Mouse (Mus musculus) c-Kit-positive CD71-negative TER-119-negative erythroid progenitor cells, embryonic 14.5 days (primary cell): Measurements from ENCODE around the gene Fbxl4.
A peak's percentile ranks its signal among the peaks of the same experiment; 100 is the strongest.
"Not testable (repeated sequence)": the region's sequence is repeated elsewhere in the genome, so short reads cannot be mapped to it uniquely, and the experiment has no call there.

ENCODE experiments used
- DNase-seq: peaks from one replicate; pipeline ENCODE4 v3.0.0-alpha.2; 2013; ENCODE audit warnings: low read depth

Fbxl4 gene

DNA sequence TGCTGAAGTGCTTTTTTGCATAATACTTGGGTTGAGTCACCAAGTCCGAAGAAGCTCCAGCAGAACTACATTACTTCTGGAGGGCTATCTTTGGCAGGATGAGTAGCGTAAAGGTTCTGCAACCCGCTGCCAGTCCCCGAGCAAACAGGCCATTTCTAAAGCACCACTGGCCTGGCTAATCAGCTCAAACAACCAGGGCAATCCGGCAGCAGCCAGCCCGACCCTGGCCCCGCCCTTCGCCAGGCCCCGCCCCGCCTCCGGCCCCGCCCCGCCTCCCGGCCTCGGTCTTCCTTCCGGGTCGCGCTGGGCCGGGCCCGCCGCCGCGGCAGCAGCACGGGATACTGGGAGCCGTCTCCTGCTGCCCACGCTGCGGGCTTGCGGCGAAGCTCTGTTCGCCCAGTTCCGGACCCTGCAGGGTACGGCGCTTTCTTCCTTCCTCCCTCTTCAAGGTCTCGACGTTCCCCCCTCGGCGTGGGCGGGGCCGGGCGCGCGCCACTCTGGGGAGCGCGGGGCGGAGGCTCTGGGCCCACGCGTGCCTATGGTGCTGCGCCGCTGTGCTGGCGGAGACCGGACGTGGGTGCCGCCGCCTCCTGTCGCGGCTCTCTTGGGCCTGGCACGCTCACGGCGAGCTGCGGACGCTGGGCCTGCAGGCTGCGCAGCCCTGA, at the start of gene Fbxl4:
Gene Fbxl4, plus strand, starts transcription at position 278 of the 665 bp plus-strand sequence.
- DNase-seq: peak; percentile 39

DNA sequence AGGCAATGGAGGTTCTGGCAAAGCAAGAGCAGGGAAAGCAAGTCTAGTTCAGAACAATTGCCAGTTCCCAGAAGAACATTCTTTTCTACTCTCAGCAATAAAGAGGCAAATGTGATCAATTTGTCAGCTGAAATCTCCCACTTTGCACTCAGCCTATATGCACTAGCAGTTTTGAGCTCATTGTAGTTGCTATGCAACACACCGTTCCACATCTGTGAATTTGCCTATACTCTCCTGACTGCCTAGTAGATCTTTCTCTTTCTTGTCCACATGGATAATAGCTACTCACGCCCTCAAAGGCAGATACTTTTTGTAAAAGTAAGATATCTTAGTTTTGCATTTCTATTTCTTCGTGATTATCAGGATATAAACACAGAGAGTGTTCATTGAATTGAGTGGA, 42.8 kb upstream of the Fbxl4 start:
- no peak for DNase-seq

DNA sequence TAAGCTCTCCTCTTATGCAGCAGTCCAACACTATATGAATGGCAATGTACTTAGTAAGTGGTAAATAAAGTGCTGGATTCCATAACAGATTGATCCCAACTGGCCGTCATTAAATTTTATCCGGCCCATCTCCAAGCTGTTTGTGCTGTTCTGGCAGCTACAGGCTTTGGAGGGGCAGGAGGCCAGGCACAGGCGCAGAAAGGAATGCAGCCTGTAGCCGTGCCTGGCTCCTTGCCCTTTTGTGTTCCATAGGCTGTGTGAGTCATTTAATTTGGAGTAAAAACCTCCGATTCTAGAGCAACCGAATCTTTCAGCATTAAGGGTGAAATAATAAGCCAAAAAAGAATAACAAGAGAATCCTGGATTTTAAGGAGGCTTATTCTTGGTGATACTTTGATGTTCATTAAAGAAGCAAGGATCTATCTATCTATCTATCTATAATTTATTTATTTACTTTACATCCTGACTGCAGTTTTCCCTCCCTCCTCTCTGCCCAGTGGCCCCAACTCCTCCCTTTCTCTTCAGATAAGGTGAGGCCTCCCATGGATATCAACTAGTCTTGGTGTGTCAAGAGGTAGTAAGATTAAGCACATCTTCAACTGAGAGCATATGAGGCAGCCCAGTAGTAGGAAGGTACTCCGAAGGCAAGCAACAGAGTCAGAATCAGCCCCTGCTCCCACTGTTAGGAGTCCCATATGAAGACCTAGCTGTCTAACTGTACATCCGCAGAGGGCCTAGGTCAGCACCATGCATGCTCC, 14.3 kb upstream of the Fbxl4 start:
- no peak for DNase-seq

DNA sequence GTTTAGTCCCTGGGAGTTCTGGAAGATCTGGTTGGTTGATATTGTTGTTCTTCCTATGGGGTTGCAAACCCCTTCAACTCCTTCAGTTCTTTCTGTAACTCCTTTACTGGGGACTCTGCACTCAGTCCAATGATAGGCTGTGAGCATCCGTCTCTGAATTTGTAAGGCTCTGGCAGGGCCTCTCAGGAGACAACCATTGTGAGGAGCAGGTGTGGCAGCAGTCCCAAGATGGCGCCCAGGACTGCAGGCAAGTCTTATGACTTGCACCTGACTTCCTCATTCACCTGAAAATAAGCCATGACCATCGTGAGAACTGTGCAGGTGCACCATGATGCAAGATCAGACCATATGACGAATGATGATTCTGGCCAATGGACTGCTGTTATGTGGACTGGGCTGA, 8.3 kb upstream of the Fbxl4 start:
- DNase-seq: not testable (repeated sequence)

DNA sequence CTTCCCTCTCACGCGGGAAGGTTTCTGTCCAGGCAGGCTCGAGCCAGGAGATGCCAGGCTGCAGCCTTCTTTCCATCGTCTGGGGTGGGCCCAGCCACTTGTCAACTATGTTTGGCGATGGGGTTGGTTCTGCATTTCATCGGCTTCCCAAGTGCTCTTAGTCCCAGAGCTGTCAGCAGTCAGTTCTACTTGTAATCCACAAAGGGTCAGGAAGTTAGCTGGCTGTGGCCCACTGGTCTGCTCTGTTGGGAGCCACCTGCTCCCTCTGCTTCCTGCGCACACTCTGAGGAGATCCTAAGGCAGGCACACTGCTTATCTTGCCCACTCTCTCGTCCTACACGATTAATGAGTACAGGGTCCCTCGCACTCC, 573 bp downstream of the Fbxl4 start:
- DNase-seq: peak; percentile 22

DNA sequence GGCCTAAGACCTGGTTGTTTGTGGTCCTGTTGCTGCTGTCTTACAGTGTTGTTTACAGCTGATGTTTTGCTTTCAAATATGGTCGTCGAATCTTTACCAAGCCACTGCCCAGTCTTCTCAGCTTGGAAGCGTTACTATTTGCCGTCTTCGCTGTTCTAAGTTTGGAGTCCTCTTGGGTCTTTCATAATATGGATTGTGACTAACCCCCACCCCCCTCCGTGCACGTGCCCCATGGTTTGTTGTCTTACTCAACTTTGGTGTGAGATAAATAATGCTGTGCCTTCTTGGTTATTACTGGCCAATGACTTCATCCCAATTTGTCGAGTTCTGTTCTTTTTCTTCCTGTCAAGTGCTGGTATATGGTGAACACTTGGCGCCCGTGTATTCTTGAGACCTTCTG, 1.1 kb downstream of the Fbxl4 start:
- DNase-seq: no peak

DNA sequence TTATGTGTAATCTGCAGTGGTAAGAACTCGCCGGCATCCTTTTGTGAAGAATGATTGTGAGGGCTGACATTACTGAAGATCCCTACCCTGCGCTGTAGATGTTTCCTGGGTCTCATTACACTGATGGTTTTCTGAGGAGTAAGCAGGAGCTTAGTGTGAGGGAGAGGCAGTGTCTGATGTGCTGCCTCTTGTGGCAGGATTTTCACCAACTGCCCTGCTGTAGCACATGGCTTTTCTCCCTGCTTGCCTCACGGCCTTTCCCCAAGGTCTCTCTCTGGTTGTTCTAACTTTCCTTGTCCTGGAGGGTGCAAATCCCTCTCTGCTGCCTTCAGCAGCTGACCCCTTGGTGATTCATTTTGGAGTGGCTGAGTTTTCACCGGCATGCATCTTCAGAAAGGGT, 10.0 kb downstream of the Fbxl4 start:
- DNase-seq: no peak

DNA sequence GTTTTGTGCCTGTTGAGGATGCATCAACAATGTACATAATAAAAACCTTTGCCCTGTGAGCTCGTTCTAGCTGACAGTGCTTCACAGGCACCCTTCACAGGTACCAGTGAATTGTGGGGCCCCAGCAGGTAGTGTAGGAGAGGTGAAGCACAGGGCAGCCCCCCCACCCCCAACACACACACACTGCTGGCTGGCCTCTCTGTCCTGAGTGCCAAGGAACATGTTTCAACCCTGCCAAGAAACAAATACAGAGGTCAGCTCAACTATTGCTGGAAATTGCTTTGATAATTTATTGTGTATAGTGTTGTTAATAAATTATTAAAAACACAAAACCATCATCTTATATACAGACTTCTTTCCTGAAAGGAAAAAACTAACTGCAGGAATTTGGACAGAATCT, 21.2 kb downstream of the Fbxl4 start:
- no peak for DNase-seq

DNA sequence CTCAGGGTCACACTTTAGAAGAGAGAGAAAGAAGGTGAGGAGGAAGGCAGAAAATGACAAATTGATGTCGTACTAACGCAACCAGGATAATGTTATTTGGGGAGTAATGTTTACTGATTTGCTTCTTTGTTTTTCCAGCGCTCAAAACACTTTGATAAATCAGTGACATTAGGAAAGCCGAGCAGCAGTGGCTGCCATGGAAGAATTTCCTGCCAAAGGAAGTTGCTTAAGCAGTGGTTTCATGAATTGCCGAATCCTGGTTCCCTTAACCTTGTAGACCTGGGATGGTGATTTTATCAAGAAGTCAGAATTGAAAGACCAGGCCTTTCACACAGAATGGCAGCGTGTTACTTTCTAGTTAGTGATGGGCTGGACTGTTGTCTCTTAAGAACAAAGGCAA, 23.3 kb downstream of the Fbxl4 start:
- no peak for DNase-seq

DNA sequence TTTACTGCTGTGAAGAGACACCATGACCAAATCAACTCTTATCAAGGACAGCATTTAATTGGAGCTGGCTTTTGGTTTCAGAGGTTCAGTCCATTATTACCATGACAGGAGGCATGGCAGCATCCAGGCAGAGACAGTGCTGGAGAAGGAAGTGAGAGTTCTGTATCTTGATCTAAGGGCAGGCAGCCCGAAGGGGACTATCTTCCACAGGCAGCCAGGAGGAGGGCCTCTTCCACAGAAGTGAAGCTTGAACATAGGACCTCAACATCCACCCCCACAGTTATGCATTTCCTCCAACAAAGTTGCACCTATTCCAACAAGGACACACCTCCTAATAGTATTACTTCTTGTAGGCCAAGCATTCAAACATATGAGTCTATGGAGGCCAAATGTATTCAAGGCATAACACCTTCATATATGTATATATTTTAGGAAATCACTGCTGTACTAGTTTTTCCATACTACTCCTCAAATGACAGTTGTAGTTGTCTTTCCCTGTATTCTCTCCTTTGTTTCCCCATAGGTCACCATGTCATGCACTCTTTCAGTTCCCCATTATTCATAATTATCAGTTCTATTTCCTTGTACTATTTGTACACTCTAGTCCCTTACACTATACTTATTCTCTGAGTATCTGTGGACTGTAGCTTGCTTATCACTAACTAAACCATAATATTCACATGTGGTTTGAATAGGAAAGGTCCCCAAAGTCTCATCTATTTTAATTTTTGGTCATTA, 26.4 kb downstream of the Fbxl4 start:
- DNase-seq: no peak

DNA sequence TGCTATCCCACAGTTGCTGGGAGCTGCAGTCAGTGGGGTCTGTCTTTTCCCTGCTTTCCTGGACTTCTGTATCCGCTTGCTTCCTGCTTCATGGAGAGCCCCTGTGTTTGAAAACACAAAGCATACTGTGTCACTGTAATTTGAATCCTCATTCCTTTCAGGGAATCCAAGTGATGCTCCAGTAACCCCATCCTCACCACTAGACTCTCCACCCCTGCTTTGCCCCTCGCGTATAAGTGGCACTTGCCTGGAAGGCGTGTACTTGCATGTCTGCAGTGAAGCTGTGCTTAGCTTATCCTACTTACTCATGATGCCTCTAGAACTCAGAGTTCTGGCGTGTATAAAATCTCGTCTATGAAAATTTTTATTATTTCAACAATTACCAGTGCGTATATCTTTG, 32.7 kb downstream of the Fbxl4 start:
- DNase-seq: no peak

DNA sequence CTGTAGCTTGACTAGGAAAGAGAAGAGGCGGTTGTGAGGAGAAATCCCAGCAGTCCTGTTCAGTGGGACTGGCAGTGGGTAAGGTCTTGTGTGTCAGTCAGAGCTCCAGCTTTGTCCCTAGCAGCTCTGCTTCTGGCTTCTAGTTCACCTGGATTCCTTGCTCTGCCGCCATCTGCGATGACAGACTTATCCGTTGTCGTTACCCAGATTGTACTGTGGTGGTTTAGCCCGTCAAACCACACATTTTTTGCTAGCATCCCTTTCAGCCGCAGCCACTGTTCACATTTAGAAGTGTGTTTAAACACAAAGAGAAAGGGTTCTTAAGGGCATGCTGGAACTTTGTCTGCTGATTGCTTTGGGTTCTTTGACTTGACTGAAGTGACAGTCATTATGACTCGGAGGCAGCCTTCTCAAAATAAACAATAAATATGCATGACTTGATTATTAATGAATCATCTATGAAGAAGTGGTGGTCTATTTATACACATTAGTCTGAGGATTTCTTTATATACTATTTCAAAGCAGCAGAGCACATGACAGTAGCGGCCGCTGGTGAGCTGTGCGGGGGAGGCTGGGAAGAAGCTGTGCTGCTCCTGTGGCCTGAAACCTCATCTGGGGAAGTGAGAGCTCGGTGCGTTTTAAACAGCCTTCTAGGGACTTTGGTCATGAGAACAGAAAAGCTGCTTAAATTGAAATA, 35.6 kb downstream of the Fbxl4 start:
- no peak for DNase-seq

DNA sequence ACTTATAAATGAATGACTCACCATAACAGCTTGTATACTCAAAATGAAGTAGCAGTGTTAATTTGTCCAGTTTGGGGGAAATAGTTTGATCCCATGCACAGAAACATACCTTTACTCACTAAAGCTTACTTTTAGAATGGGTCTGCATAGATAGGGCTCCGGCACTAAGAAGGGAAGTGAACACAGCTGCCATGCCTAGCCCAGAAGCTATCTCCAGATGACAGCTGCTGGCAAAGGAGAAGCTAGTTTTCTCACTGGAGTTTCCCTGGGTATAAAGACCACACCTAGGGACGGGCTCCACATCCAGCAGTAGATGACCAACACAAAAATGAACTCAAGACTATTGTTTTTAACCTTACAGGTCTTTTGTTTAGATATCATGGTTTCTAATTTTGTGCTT, 38.1 kb downstream of the Fbxl4 start:
- no peak for DNase-seq

DNA sequence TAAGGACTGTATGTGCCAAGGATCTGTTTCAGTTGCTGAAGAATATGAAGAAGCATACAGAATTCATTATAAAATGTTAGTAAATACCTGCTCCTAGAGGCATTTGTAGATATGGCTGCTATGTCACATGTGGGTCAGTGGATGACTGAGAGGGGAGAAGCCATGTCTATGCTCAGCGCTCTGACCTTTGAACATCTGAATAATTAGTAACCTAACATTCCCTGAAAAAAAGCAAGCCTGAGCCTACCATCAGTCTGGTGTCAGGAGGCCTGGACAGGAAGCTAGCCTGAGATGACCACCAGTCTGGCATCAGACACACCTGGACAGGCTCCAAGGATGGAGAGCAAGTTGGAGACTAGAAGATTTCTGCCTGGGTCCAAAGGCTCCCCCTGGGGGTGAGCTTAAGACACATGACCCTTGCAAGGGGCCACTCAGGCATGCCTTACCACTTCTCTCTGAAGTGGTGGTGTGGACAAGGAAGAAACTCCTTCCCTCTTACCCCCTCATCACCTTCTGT, 39.2 kb downstream of the Fbxl4 start:
- DNase-seq: no peak

DNA sequence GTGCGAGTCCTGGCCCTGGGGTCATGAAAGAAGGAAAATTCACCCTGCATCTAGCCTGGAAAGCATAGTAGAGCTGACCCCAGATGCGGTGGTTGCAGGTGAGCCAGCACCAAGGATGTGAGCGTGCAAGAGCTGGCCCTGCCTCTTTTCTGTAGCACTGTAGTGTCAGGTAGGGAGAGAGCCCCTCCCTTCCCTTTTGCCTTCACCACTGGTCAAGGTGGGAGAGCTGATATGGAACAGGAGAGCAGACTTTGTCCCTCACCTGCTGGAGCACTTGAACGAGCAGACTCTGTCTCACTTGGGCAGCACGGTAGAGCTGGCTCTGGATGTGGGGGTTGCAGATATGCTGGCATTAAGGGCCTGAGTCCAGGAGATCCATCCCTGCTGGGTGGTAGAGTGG, 39.7 kb downstream of the Fbxl4 start:
- no peak for DNase-seq

DNA sequence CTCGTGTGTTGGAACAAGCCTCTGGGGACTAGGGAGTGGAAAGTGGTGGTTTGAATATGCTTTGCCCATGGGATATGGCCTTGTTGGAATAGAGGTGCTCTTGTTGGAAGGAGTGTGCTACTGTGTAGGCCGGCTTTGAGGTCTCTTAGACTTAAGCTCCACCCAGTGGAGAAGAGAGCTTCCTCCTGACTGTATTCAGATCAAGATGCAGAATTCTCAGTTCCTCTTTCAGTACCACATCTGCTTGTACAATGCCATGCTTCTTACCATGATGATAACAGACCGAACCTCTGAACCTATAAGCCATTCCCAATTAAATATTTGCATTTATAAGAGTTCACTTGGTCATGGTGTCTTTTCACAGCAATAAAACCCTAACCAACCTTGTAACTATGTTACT, 44.7 kb downstream of the Fbxl4 start:
- no peak for DNase-seq

DNA sequence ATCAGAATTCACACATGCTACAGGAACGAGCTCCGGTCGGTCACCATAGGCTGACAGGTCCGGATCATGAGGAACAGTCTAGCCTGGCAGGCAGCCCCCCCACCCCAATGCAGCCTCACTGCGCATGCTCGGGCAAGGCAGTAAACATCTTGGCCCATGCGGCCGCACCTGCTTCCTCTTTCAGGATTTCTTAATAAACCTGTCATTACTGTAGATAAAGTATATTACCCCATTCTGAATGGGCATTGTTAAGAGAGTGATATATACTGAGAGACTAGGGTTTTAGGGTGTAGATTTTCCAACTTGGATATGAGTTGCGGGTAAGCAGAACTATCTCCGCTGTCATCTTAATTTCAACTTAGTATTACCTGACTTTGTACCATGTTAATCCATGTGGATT, 45.6 kb downstream of the Fbxl4 start:
- DNase-seq: no peak

DNA sequence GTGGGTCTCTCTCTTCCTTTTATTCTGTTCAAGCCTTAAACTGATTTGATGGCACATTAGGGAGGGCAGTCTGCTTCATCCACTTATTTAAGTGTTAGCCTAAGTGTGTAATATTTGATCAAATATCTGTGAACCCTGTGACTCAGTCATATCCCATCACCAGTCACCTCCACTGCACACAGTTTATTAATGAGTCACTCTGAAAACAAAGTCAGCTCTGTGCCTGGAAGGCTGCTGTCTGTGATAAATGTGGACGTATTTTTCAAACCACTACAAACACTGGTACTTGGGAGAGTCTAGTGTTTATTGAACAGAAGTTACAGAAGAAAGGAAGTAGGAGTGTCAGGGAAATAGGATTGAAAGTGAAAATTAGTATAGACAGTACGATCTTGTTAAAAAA, 63.3 kb downstream of the Fbxl4 start:
- no peak for DNase-seq

DNA sequence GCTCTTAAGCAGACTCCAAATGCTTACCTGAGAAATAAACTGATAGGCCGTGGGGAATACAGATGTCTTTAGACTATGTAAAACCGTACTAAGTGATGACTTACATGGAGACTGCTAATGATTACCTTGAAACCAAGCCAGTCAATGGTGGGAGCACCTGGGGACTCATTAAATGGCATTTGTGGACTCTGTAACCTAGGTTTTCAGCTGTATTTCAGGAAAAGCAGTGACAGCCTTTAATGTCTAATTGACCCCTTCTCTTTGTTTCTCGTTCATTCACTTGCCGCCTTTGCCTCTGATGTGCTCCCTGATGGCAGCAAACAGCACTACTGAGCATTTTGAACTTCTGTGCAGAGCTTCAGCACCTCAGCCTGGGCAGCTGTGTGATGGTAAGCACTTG, 65.1 kb downstream of the Fbxl4 start:
- no peak for DNase-seq

DNA sequence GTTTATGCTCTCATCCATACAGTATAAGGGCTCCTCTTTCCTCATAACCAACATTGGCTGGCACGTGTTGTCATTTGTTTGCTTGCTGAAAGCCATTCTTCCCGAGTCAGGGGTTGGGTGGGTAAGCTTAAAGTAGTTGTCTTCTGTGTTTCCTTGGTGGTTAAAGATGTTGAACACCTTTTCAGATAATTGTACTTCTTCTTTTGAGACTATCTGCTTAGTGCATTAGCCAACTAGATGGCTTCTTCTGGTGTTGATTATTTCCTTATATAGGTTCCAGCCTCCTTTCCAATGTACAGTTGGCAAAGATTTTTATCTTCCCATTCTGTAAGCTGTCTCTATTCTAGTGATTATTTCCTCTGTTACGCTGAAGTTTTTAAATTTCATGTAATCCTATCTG, 70.8 kb downstream of the Fbxl4 start:
- no peak for DNase-seq

DNA sequence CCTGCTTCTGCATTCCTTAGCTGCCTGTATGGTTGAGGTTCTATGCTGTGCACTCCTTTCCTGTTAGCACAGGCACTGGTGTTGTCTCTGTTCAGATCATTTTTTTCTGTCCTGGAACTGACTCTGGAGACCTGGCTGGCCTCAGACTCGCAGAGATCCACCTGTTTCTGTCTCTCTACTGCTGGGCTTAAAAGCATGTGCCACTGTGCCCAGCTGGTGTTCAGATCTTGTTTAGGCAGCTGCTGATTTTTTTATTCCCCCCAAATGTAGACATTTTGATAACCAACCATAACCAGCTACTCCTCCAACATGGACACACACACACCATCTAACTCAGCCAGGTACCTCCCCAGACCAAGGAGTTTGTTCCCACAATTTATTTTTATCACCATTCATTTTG, 112.2 kb downstream of the Fbxl4 start:
- no peak for DNase-seq

DNA sequence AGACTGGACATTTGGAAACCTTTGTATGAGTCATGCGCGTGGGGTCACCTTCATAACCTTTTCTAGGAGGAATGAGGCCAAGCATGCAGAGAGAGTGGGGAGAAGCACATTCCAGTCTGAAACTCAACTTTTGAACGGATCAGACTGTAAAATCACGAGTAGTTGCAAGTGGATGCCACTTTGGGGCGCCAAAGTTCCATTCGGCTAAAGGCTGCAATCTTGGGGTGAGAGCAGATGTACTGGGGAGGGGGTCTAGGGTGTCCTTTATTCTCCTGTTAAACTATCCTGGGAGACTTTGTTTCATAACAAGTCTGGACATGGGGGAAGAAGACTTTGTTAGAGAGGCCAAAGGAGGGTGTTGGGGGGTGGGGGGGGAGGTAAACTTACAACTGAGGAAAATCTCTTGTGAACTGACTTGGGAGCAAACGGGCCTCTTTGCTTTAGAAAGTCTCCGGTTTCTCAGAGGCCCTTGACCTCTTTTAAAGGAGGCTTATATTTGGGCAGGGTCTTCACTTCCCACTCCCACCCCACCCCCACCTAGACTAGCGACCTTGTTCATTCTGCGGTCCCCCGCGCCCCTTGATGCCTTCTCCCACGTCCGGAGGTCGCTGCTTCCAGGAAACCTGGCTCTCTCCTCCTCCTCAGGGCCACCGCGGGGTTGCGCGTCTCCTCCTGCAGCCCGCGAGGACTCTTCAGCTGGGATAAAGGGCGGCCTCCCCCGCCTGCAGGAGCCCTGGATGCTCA, 119.8 kb downstream of the Fbxl4 start:
- DNase-seq: no peak
